Mouse (Mus musculus) midbrain, embryonic 11.5 days (tissue): ENCODE data around the gene Cd48. TPM values are rescaled to one million over a fixed set of nuclear protein-coding genes. Genes with fewer than 3 reads are reported as not detected.

Experiments
- ATAC-seq: fragments of 200-750 bp; cut with Nextera tagmentation; 2 replicates; pipeline ENCODE4 v1.8.0; 2017; ENCODE audit warnings: moderate TSS enrichment, moderate library complexity; ENCODE audit not compliant: low FRiP score
- DNase-seq: peaks from one replicate; pipeline ENCODE4 v3.0.0; 2015; ENCODE audit warnings: low spot score; ENCODE audit errors: missing footprints
- H3K27ac ChIP-seq: fragments of 300-500 bp; sonication (generic); 2 replicates; pipeline ENCODE4 v1.5.1; 2014; ENCODE audit warnings: low read depth, low read length
- H3K27me3 ChIP-seq: fragments of 300-500 bp; sonication (generic); 2 replicates; pipeline ENCODE4 v1.6.1; 2014; ENCODE audit warnings: mild to moderate bottlenecking, low read length, moderate library complexity, mixed read lengths; ENCODE audit not compliant: control insufficient read depth, insufficient read depth
- H3K36me3 ChIP-seq: fragments of 300-500 bp; sonication (generic); 2 replicates; pipeline ENCODE4 v1.6.1; 2014; ENCODE audit warnings: mild to moderate bottlenecking, low read length, moderate library complexity, mixed read lengths; ENCODE audit not compliant: control insufficient read depth, insufficient read depth
- H3K4me1 ChIP-seq: fragments of 300-500 bp; sonication (generic); 2 replicates; pipeline ENCODE4 v1.6.1; 2014; ENCODE audit warnings: low read length; ENCODE audit not compliant: control insufficient read depth, insufficient read depth
- H3K4me2 ChIP-seq: fragments of 300-500 bp; sonication (generic); 2 replicates; pipeline ENCODE4 v1.6.1; 2014; ENCODE audit warnings: mild to moderate bottlenecking, moderate library complexity
- H3K4me3 ChIP-seq: fragments of 300-500 bp; sonication (generic); 2 replicates; pipeline ENCODE4 v1.5.1; 2014; ENCODE audit warnings: low read depth, low read length
- H3K9ac ChIP-seq: fragments of 300-500 bp; sonication (generic); 2 replicates; pipeline ENCODE4 v1.6.1; 2014; ENCODE audit warnings: low read length
- H3K9me3 ChIP-seq: fragments of 300-500 bp; sonication (generic); 2 replicates; pipeline ENCODE4 v1.6.1; 2016; ENCODE audit warnings: low read length; ENCODE audit not compliant: control insufficient read depth
- WGBS: fragments of 180-500 bp; shearing (Covaris S2); extraction: QIAGEN DNeasy Blood & Tissue Kit; methylation state at CpG from one replicate; pipeline ENCODE4 v1.1.7; 2014; 5-methylcytosine and 5-hydroxymethylcytosine counted together
- microRNA-seq: library from miRNA; unstranded; fragments of <30 nt; microRNA quantifications from one replicate; pipeline ENCODE4, GENCODE M21; 2017
- polyA plus RNA-seq: library from polyadenylated mRNA; unstranded; fragments of >200 nt; fragmentation: Nextera tagmentation; extraction: Ambion mirVana; gene quantifications from 2 replicates; pipeline ENCODE4 v1.2.1, GENCODE M21; 2014

The Cd48 gene
- polyA plus RNA-seq, 1 experiment from 2014 or later, result 0.87 TPM

DNA sequence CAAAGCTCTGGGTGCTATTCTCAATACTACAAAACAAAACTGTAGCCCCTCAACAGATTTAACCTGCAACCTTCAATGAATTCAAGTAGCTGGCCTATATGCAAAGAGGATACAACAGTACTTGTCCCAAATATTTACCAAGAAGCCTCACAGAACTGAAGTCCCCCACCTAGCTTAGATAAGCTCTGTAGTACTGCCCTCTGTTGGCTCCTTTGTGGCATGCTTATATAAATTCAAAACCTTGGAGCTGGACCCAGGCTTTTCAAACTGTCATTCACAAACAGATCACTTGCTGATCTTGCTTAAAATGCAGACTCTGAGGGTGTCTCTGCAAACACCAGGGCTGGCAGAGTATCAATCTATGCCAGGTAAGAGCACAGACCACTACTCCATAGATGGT, 49.4 kb downstream of the Cd48 start:
- Histone ChIP-seq H3K36me3 (no peaks in the 10 kb centered on the region), H3K27ac (no peak overlapping the region), H3K27me3 (no peaks in the 10 kb centered on the region), H3K4me3 (no peak overlapping the region), H3K4me2 (no peak overlapping the region), H3K9me3 (no peaks in the 10 kb centered on the region; the same call in 1 of the 2 replicates), H3K4me1 (no peaks in the 10 kb centered on the region), H3K9ac (no peak overlapping the region)
- ATAC-seq, result no peak
- DNase-seq, result no peak

DNA sequence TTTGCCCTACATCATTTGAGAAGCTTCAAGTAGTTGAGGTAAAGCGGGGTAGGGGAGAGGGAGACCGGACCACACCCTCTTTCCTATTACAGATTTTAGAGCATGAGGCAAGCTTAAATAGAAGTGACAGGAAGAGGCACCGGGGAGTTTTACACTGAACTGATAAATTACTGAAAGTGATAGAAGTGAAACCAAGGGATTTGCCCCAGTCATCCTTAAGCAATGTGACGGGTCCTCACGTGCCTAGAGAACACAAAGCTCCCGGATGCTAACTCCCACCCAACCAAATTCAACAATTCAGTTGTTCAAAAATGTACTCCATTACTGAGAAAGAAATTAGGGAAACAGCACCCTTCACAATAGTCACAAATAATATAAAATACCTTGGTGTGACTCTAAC, 53.1 kb downstream of the Cd48 start:
- ATAC-seq, result no peak
- Histone ChIP-seq H3K27ac (no peak overlapping the region), H3K27me3 (no peaks in the 10 kb centered on the region), H3K4me3 (no peak overlapping the region), H3K36me3 (no peaks in the 10 kb centered on the region), H3K9ac (no peak overlapping the region), H3K4me1 (no peaks in the 10 kb centered on the region), H3K9me3 (no peaks in the 10 kb centered on the region), H3K4me2 (no peak overlapping the region)
- no peak for DNase-seq
- 95% methylated on average over 6 of the region's 6 CpGs for WGBS

DNA sequence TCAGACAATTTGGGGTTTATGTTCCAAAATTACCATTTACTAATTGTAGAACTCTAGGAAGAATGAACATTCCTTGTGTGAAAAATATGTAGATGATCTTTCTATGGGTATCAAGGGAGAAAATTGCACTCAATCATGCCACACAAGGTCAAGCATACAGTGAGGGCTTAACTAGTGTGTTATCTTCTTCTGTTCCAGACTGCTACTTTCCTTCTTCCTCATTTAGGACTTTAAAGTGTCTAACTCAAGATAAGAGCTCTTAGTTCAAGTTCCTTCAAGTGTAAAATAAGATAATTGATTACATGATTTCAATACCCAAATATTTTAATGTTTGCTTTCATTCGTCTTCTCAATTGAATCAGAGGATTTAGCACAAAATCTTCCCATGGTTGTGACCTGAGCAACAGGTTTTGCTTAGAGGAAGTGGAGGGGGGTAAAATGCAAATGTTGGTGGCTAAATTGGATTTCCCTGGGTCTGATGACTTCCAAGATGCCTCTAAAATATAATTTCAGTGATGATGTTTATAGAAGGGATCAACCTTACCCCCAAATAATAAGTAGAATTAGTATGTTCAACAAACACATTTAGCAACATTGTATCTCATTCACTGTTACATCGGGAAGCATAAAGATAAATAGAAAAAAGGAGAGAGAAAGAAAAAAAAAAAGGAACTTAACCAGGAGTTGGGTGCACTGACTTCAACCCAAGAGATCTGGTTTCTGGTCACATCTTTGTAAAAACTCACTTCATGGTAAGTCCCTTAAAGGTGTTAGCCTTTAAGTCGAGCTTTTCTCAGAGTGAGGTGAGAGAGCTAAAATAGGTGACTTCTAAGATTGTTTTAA, 66.5 kb downstream of the Cd48 start:
- DNase-seq (no peak), ATAC-seq (no peak)
- Histone ChIP-seq H3K27ac (no peak overlapping the region), H3K36me3 (no peaks in the 10 kb centered on the region), H3K4me2 (no peak overlapping the region), H3K4me3 (no peak overlapping the region), H3K4me1 (no peaks in the 10 kb centered on the region), H3K27me3 (no peaks in the 10 kb centered on the region), H3K9ac (no peak overlapping the region), H3K9me3 (no peaks in the 10 kb centered on the region)
- 86% methylated on average over 3 of the region's 3 CpGs for WGBS

Small RNAs within 50 kb of the gene (microRNA-seq; reads per million reads assigned to microRNA genes)
- not detected for gene Mir7683

Other genes with a start within 250 kb of the Cd48 start
- 9.9 and 13.1 TPM in 2 replicates for gene F11r, start 244.5 kb upstream of the Cd48 start, polyA plus RNA-seq
- 16.2 and 16.8 TPM in 2 replicates for gene Alyref2, start 178.5 kb upstream of the Cd48 start, polyA plus RNA-seq
- gene Itln1, start 146.7 kb upstream of the Cd48 start, polyA plus RNA-seq, result not detected in 2 replicates
- gene Cd244a, start 122.8 kb upstream of the Cd48 start, polyA plus RNA-seq, result not detected in 2 replicates
- gene Ly9, start 74.6 kb upstream of the Cd48 start, polyA plus RNA-seq, result not detected in 2 replicates
- not detected in 2 replicates for gene Slamf7, start 29.0 kb upstream of the Cd48 start, polyA plus RNA-seq
- 0.29 and 0.37 TPM in 2 replicates for gene Slamf1, start 85.1 kb downstream of the Cd48 start, polyA plus RNA-seq
- 0.64 and 0.80 TPM in 2 replicates for gene Cd84, start 157.7 kb downstream of the Cd48 start, polyA plus RNA-seq
- gene Gm10521, start 213.7 kb downstream of the Cd48 start, polyA plus RNA-seq, result not detected in 2 replicates
- gene Slamf6, start 235.5 kb downstream of the Cd48 start, polyA plus RNA-seq, result not detected in 2 replicates